Comparison of ENCODE assay signal across 11 mouse cellular contexts in genomic region chr12:103306720-103307119, GRCm38 (mm10). TPM values are rescaled to one million over a fixed set of nuclear protein-coding genes. Genes with fewer than 3 reads are reported as not detected.
DNase-seq lines count a peak whose midpoint lies in the region; ATAC-seq and TF ChIP-seq lines count a peak whose summit lies in the region.
"Had no signal": no experiment of that assay in that cellular context is flagged by ENCODE, and none has a peak within 500 bp of the region (broad histone marks: within the 10 kb centered on the region; RNA-seq: fewer than 3 reads in every experiment).

No protein-coding gene starts in this region.

- intact Hi-C loops in left cerebral cortex, adult 2 months (cut with DNase I): loop anchor here (1.0 kb wide), 1 partner anchor 164 kb away; no protein-coding TSS in a partner anchor
- intact Hi-C loops in left cerebral cortex, postnatal 25 days (cut with DNase I): loop anchor here (2.0 kb wide), 1 partner anchor 164 kb away; no protein-coding TSS in a partner anchor
- intact Hi-C loops in gastrocnemius, postnatal 14 days (cut with DNase I; ENCODE audit: low total_unique reads): no loop called here

- no peaks in the 10 kb centered on the region for H3K4me1 ChIP-seq in MEL (ENCODE audit: control insufficient read depth in 1 of 2, insufficient read depth in 2 of 2, low read length in 2 of 2)
- H3K4me1 ChIP-seq in forebrain, embryonic 14.5 days (ENCODE audit: control insufficient read depth, insufficient read depth, low read length): no peaks in the 10 kb centered on the region

- TF ChIP-seq CTCF in left cerebral cortex, adult 2 months (IDR thresholded peaks at IDR 0.05): peak; percentile 61
- peak; percentile 41 to 68 (median 49) for TF ChIP-seq CTCF in MEL (IDR thresholded peaks at IDR 0.05 in 2 of 3, conservative IDR thresholded peaks at IDR 0.05 in 1 of 3; ENCODE audit: control insufficient read depth in 1 of 3, insufficient read depth in 1 of 3, low read depth in 2 of 3, low read length in 3 of 3, poor library complexity in 1 of 3, severe bottlenecking in 1 of 3)

- no peaks in the 10 kb centered on the region for H3K79me2 ChIP-seq in MEL (ENCODE audit: control insufficient read depth, insufficient read depth, low read length, poor library complexity)

- peak; percentile 40; the same call in 1 of the 2 replicates for ATAC-seq in forebrain, embryonic 14.5 days
- peak; percentile 50 for ATAC-seq in megakaryocyte-erythroid progenitor cell, adult 5-6 weeks (replicated peaks; ENCODE audit: low FRiP score, low TSS enrichment, poor library complexity, severe bottlenecking)

- DNase-seq in cerebellum, postnatal 10 days: peak; percentile 80 to 84
- no peak for DNase-seq in cerebellum, adult 8-10 months
- DNase-seq in left cerebral cortex, adult 2 months (ENCODE audit: extremely low spot score in 1 of 2, low spot score in 2 of 2): peak in 1 of 2 experiments; percentile 43
- no peak for DNase-seq in left cerebral cortex, postnatal 25 days (ENCODE audit: low spot score in 2 of 2)
- peak; percentile 10 for DNase-seq in MEL (ENCODE audit: low read depth, low spot score)
- DNase-seq in forebrain, embryonic 14.5 days (ENCODE audit: low spot score): peak; percentile 50
- no peak for DNase-seq in gastrocnemius, postnatal 14 days

- H3K4me2 ChIP-seq in forebrain, embryonic 14.5 days (ENCODE audit: low read length): no peak overlapping the region
- H3K4me2 ChIP-seq: liver, embryonic 15.5 days had no signal

- 22% methylated on average over 3 of the region's 3 CpGs for WGBS in forebrain, embryonic 14.5 days

- no peak overlapping the region for H3K9ac ChIP-seq in MEL (ENCODE audit: control insufficient read depth, low read depth, low read length, poor library complexity, severe bottlenecking)
- no peak overlapping the region for H3K9ac ChIP-seq in forebrain, embryonic 14.5 days (ENCODE audit: low read length)
- H3K9ac ChIP-seq: liver, embryonic 15.5 days had no signal

- no peaks in the 10 kb centered on the region for H3K36me3 ChIP-seq in MEL (ENCODE audit: control insufficient read depth in 1 of 2, insufficient read depth in 2 of 2, low read length in 2 of 2)
- no peaks in the 10 kb centered on the region for H3K36me3 ChIP-seq in forebrain, embryonic 14.5 days (ENCODE audit: control insufficient read depth, insufficient read depth, low read length)
- H3K36me3 ChIP-seq: G1E; liver, embryonic 15.5 days had no signal

- H3K27ac ChIP-seq in left cerebral cortex, adult 2 months: no peak overlapping the region
- H3K27ac ChIP-seq in MEL (ENCODE audit: control insufficient read depth, low read depth, low read length): no peak overlapping the region
- no peak overlapping the region for H3K27ac ChIP-seq in forebrain, embryonic 14.5 days (ENCODE audit: low read depth, low read length)
- H3K27ac ChIP-seq: liver, embryonic 15.5 days had no signal

- TF ChIP-seq RAD21 in MEL (IDR thresholded peaks at IDR 0.05; ENCODE audit: low read depth, low read length): no peak

- TF ChIP-seq POLR2A in MEL (IDR thresholded peaks at IDR 0.05; ENCODE audit: control insufficient read depth in 1 of 2, insufficient read depth in 1 of 2, low read depth in 1 of 2, low read length in 2 of 2, poor library complexity in 1 of 2): no peak

- H3K4me3 ChIP-seq in left cerebral cortex, adult 2 months: no peak overlapping the region
- no peak overlapping the region for H3K4me3 ChIP-seq in MEL (ENCODE audit: control insufficient read depth in 1 of 2, insufficient read depth in 1 of 2, low read depth in 2 of 2, low read length in 2 of 2)
- no peak overlapping the region for H3K4me3 ChIP-seq in forebrain, embryonic 14.5 days (ENCODE audit: low read depth, low read length)
- H3K4me3 ChIP-seq: liver, embryonic 15.5 days had no signal

- H3K27me3 ChIP-seq in MEL (ENCODE audit: control insufficient read depth in 1 of 2, insufficient read depth in 2 of 2, low read length in 2 of 2): no peaks in the 10 kb centered on the region
- H3K27me3 ChIP-seq in forebrain, embryonic 14.5 days (replicated peaks; ENCODE audit: control insufficient read depth, insufficient read depth, low read length): no peaks in the 10 kb centered on the region
- H3K27me3 ChIP-seq: liver, embryonic 15.5 days had no signal

- H3K9me3 ChIP-seq in MEL (replicated peaks; ENCODE audit: insufficient read depth, low read length): no peaks in the 10 kb centered on the region
- H3K9me3 ChIP-seq in forebrain, embryonic 14.5 days (replicated peaks; ENCODE audit: control insufficient read depth, low read length): no peaks in the 10 kb centered on the region
- H3K9me3 ChIP-seq: liver, embryonic 15.5 days had no signal

- TF ChIP-seq EP300 in MEL (IDR thresholded peaks at IDR 0.05; ENCODE audit: low read depth in 1 of 2, low read length in 2 of 2): no peak

TF ChIP-seq in MEL, 35 proteins besides CTCF, POLR2A, EP300 and RAD21:
- TF ChIP-seq ETS1 (IDR thresholded peaks at IDR 0.05; ENCODE audit: low read depth, low read length) (no peak), SMC3 (IDR thresholded peaks at IDR 0.05; ENCODE audit: low read depth, low read length) (peak; percentile 38)

RNA-seq across cellular contexts. Expression of gene Fam181a, which starts 4.1 kb away (rescaled TPM):
- 1 to 10 TPM; 1.6 to 2.6 TPM for total RNA-seq in left cerebral cortex, adult 2 months (2021)
- total RNA-seq in left cerebral cortex, postnatal 25 days (2021): 1 to 10 TPM; 1.5 to 2.7 TPM
- total RNA-seq in MEL (2012; rRNA removed): not detected in 2 replicates
- polyA plus RNA-seq in MEL (2012; ENCODE audit: insufficient read depth in 1 of 2, insufficient read length in 2 of 2, low read depth in 1 of 2, low replicate concordance in 2 of 2, missing spikeins in 1 of 2): not detected
- 5.2 and 5.5 TPM in 2 replicates for polyA plus RNA-seq in forebrain, embryonic 14.5 days (2014; fragmentation: Nextera tagmentation; extraction: Ambion mirVana)
- total RNA-seq in megakaryocyte-erythroid progenitor cell, adult 5-6 weeks (2014; fragmentation: Nextera tagmentation): not detected in 2 replicates
- not detected in 2 replicates for total RNA-seq in megakaryocyte-erythroid progenitor cell, adult 5-6 weeks (2017)
- total RNA-seq in gastrocnemius, postnatal 14 days (2021): not detected
- polyA plus RNA-seq: G1E; liver, embryonic 15.5 days; stomach, embryonic 14.5 days had no signal

RNA-seq across cellular contexts. Expression of gene Asb2, which starts 49.1 kb away (rescaled TPM):
- 1 to 10 TPM; 3.3 to 3.7 TPM for total RNA-seq in left cerebral cortex, adult 2 months (2021)
- total RNA-seq in left cerebral cortex, postnatal 25 days (2021): 1 to 10 TPM; 2.7 to 3.4 TPM
- total RNA-seq in MEL (2012; rRNA removed): not detected in 2 replicates
- polyA plus RNA-seq in MEL (2012; ENCODE audit: insufficient read depth in 1 of 2, insufficient read length in 2 of 2, low read depth in 1 of 2, low replicate concordance in 2 of 2, missing spikeins in 1 of 2): under 1 TPM in 1 of 2 experiments, not detected in 1; 0.18 TPM
- polyA plus RNA-seq in forebrain, embryonic 14.5 days (2014; fragmentation: Nextera tagmentation; extraction: Ambion mirVana): 0.69 and 1.0 TPM in 2 replicates
- 3.5 TPM in 1 of 2 replicates, not detected in the other for total RNA-seq in megakaryocyte-erythroid progenitor cell, adult 5-6 weeks (2014; fragmentation: Nextera tagmentation)
- 0.38 TPM in 1 of 2 replicates, not detected in the other for total RNA-seq in megakaryocyte-erythroid progenitor cell, adult 5-6 weeks (2017)
- 100 to 1,000 TPM; 113 to 172 TPM for total RNA-seq in gastrocnemius, postnatal 14 days (2021)
- polyA plus RNA-seq: G1E had no signal

Comparison
In these comparisons a context has a peak if more than half of its experiments do, and no peak if none do; other contexts are left out.
1. DNase-seq: peak in cerebellum, postnatal 10 days (2 of 2), MEL (single experiment) and forebrain, embryonic 14.5 days (single experiment); none in cerebellum, adult 8-10 months (single experiment), left cerebral cortex, postnatal 25 days (0 of 2) and gastrocnemius, postnatal 14 days (single experiment).
2. RNA of gene Asb2, which starts 49.1 kb away (total RNA-seq): 113 to 172 TPM in gastrocnemius, postnatal 14 days; 3.3 to 3.7 TPM in left cerebral cortex, adult 2 months, 2.7 to 3.4 TPM in left cerebral cortex, postnatal 25 days, 0.38 to 3.5 TPM in megakaryocyte-erythroid progenitor cell, adult 5-6 weeks and not detected in MEL; every median in the first group is over 10 times any median in the second.